Mouse (Mus musculus): ENCODE measurements around the gene Eva1c. TPM values are rescaled to one million over a fixed set of nuclear protein-coding genes. Genes with fewer than 3 reads are reported as not detected.
"Not testable (repeated sequence)": the region's sequence is repeated elsewhere in the genome, so short reads cannot be mapped to it uniquely, and the experiment has no call there.

Eva1c gene
- polyA plus RNA-seq, 1 experiment from 2014 or later: 2.3 TPM

GRCm38 (mm10) chr16:90801251-90801650 is 25.3 kb upstream of the Eva1c start:
- H3K4me2 ChIP-seq: no peak overlapping the region
- no peak overlapping the region for H3K4me3 ChIP-seq
- H3K27me3 ChIP-seq: no peaks in the 10 kb centered on the region
- WGBS: 92% methylated on average over 5 of the region's 5 CpGs
- H3K9me3 ChIP-seq: no peaks in the 10 kb centered on the region
- no peak overlapping the region for H3K9ac ChIP-seq
- no peak overlapping the region for H3K27ac ChIP-seq
- no peak for ATAC-seq (ENCODE audit: insufficient number of reproducible peaks, insufficient read depth, low FRiP score, low TSS enrichment, low read depth)
- no peaks in the 10 kb centered on the region for H3K4me1 ChIP-seq
- peaks cover 72% of the 10 kb centered on the region for H3K36me3 ChIP-seq

DNA sequence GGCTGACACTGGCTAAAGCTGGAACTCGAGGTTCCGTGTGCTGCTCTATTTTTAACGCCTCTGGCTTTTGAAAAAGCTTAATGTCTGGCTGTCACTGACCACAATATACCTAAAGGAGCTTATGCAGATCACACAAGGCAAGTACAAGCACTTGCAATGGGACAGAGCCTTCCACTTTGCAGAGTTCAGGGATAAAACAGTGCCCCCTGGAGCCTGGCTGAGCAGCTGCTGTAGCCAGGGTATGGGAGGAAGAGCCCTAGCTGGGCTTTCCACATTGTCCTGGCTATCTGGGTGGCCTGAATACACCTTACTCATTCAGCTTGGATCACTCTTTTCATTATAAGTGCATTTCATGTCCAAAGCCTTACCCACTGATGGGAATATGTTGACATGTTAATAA is 24.6 kb upstream of the Eva1c start:
- Histone ChIP-seq H3K4me1 (no peaks in the 10 kb centered on the region), H3K9me3 (no peaks in the 10 kb centered on the region), H3K4me3 (no peak overlapping the region), H3K36me3 (peaks cover 69% of the 10 kb centered on the region), H3K4me2 (no peak overlapping the region), H3K9ac (no peak overlapping the region), H3K27ac (no peak overlapping the region), H3K27me3 (no peaks in the 10 kb centered on the region)
- no peak for ATAC-seq (ENCODE audit: insufficient number of reproducible peaks, insufficient read depth, low FRiP score, low TSS enrichment, low read depth)
- 90% methylated on average over 3 of the region's 3 CpGs for WGBS

DNA sequence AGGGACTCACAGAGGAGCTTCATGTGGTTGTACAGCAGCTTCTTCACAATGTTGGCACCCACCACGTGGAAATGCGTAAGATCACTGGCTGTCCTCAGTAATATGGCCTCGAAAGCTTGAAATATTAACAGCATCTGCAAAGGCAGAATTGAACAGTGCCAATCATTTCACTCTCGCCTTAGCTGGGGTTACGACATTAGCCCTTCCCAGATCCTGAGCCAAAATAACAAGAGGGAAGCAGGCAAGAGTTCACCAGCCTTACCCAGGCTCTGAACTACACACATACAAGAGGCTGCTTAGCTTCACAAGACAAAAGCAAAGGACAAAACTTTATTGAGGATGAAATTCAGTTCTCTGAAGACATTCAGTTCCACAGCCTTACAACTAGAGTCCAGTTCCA is 22.1 kb upstream of the Eva1c start:
- peaks cover 47% of the 10 kb centered on the region for H3K36me3 ChIP-seq
- H3K4me3 ChIP-seq: no peak overlapping the region
- H3K4me1 ChIP-seq: peaks cover 8% of the 10 kb centered on the region
- H3K27me3 ChIP-seq: no peaks in the 10 kb centered on the region
- H3K4me2 ChIP-seq: no peak overlapping the region
- WGBS: 86% methylated on average over 5 of the region's 5 CpGs
- H3K9me3 ChIP-seq: no peaks in the 10 kb centered on the region
- H3K27ac ChIP-seq: no peak overlapping the region
- H3K9ac ChIP-seq: no peak overlapping the region
- no peak for ATAC-seq (ENCODE audit: insufficient number of reproducible peaks, insufficient read depth, low FRiP score, low TSS enrichment, low read depth)

GRCm38 (mm10) chr16:90809975-90810715 is 16.4 kb upstream of the Eva1c start, which contains the start of gene Urb1:
Urb1 (minus strand) TSS chr16:90810413.
- peak within 1 kb of the TSS; percentile 72 for H3K9ac ChIP-seq
- peak within 1 kb of the TSS; percentile 71 for H3K4me2 ChIP-seq
- H3K27ac ChIP-seq: peak within 1 kb of the TSS; percentile 48
- ATAC-seq (ENCODE audit: insufficient number of reproducible peaks, insufficient read depth, low FRiP score, low TSS enrichment, low read depth): peak; percentile 91
- peaks cover 2% of the 10 kb centered on the region; the same call in 1 of the 2 replicates for H3K36me3 ChIP-seq
- H3K4me1 ChIP-seq: peaks cover 17% of the 10 kb centered on the region
- H3K27me3 ChIP-seq: no peaks in the 10 kb centered on the region
- no peaks in the 10 kb centered on the region for H3K9me3 ChIP-seq
- peak within 1 kb of the TSS; percentile 72 for H3K4me3 ChIP-seq
- WGBS: under 1% methylated on average over 47 of the region's 47 CpGs

GRCm38 (mm10) chr16:90810716-90811256 is 15.7 kb upstream of the Eva1c start:
- ATAC-seq (ENCODE audit: insufficient number of reproducible peaks, insufficient read depth, low FRiP score, low TSS enrichment, low read depth): peak; percentile 13; the same call in 1 of the 2 replicates
- Histone ChIP-seq H3K9ac (peak overlapping the region; percentile 72), H3K27ac (peak overlapping the region; percentile 35), H3K4me3 (peak overlapping the region; percentile 72), H3K27me3 (no peaks in the 10 kb centered on the region), H3K4me1 (peaks cover 17% of the 10 kb centered on the region), H3K4me2 (peak overlapping the region; percentile 71), H3K9me3 (no peaks in the 10 kb centered on the region), H3K36me3 (no peaks in the 10 kb centered on the region)
- 45% methylated on average over 11 of the region's 11 CpGs for WGBS

DNA sequence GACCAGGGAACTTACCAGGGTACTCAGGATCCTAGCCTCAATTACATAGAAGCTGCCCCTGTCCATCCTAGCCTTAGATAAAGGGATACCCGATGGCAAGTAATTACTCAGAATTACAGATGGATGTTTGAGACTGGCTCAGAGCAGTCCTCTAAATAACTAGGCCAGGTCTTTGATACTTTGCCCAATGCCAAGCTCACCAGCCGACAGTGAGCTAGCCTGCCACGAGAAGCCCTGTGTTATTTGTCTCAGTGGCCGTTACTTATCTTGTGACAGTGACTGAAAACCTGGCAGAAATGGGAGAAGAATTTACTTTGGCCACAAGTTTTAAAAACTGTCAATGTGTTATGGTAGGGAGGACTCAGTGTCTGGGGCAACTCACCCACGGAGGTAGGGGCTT is 14.4 kb upstream of the Eva1c start:
- WGBS: 77% methylated on average over 5 of the region's 5 CpGs
- Histone ChIP-seq H3K27me3 (no peaks in the 10 kb centered on the region), H3K9ac (no peak overlapping the region), H3K9me3 (no peaks in the 10 kb centered on the region), H3K36me3 (no peaks in the 10 kb centered on the region), H3K4me1 (peaks cover 17% of the 10 kb centered on the region), H3K4me2 (no peak overlapping the region), H3K27ac (no peak overlapping the region), H3K4me3 (no peak overlapping the region)
- ATAC-seq (ENCODE audit: insufficient number of reproducible peaks, insufficient read depth, low FRiP score, low TSS enrichment, low read depth): no peak

- WGBS: 79% methylated on average over 6 of the region's 6 CpGs
These were observed 6.2 kb upstream of the Eva1c start for GRCm38 (mm10) chr16:90820326-90820725.

GRCm38 (mm10) chr16:90821046-90821697 is 5.3 kb upstream of the Eva1c start:
- Histone ChIP-seq H3K27me3 (no peaks in the 10 kb centered on the region), H3K9me3 (no peaks in the 10 kb centered on the region), H3K9ac (no peak overlapping the region), H3K27ac (no peak overlapping the region), H3K4me1 (no peaks in the 10 kb centered on the region), H3K4me3 (no peak overlapping the region), H3K36me3 (no peaks in the 10 kb centered on the region), H3K4me2 (no peak overlapping the region)
- WGBS: 79% methylated on average over 14 of the region's 14 CpGs
- ATAC-seq (ENCODE audit: insufficient number of reproducible peaks, insufficient read depth, low FRiP score, low TSS enrichment, low read depth): no peak

More at GRCm38 (mm10) chr16:90820326-90820725, 6.2 kb upstream of the Eva1c start:
- Histone ChIP-seq H3K9me3 (no peaks in the 10 kb centered on the region), H3K27me3 (no peaks in the 10 kb centered on the region), H3K4me2 (no peak overlapping the region), H3K4me3 (no peak overlapping the region), H3K27ac (no peak overlapping the region), H3K4me1 (no peaks in the 10 kb centered on the region), H3K36me3 (no peaks in the 10 kb centered on the region), H3K9ac (no peak overlapping the region)
- ATAC-seq (ENCODE audit: insufficient number of reproducible peaks, insufficient read depth, low FRiP score, low TSS enrichment, low read depth): no peak

GRCm38 (mm10) chr16:90822284-90822935 is 4.1 kb upstream of the Eva1c start:
- no peaks in the 10 kb centered on the region for H3K27me3 ChIP-seq
- H3K4me2 ChIP-seq: no peak overlapping the region
- WGBS: 90% methylated on average over 10 of the region's 10 CpGs
- no peaks in the 10 kb centered on the region for H3K9me3 ChIP-seq
- no peak for ATAC-seq (ENCODE audit: insufficient number of reproducible peaks, insufficient read depth, low FRiP score, low TSS enrichment, low read depth)
- no peak overlapping the region for H3K27ac ChIP-seq
- H3K36me3 ChIP-seq: no peaks in the 10 kb centered on the region
- H3K4me1 ChIP-seq: no peaks in the 10 kb centered on the region
- H3K4me3 ChIP-seq: no peak overlapping the region
- no peak overlapping the region for H3K9ac ChIP-seq

- no peak overlapping the region for H3K4me3 ChIP-seq
- H3K9ac ChIP-seq: no peak overlapping the region
- H3K27ac ChIP-seq: no peak overlapping the region
- no peaks in the 10 kb centered on the region for H3K27me3 ChIP-seq
- no peaks in the 10 kb centered on the region for H3K9me3 ChIP-seq
- no peak overlapping the region for H3K4me2 ChIP-seq
- H3K36me3 ChIP-seq: no peaks in the 10 kb centered on the region
- WGBS: 37% methylated on average over 7 of the region's 7 CpGs
- H3K4me1 ChIP-seq: no peaks in the 10 kb centered on the region
- no peak for ATAC-seq (ENCODE audit: insufficient number of reproducible peaks, insufficient read depth, low FRiP score, low TSS enrichment, low read depth)
These were observed 3.5 kb upstream of the Eva1c start for GRCm38 (mm10) chr16:90822981-90823380.

GRCm38 (mm10) chr16:90823986-90824385 is 2.5 kb upstream of the Eva1c start:
- H3K9me3 ChIP-seq; H3K9ac ChIP-seq; H3K27ac ChIP-seq; H3K4me2 ChIP-seq; H3K27me3 ChIP-seq; ATAC-seq (ENCODE audit: insufficient number of reproducible peaks, insufficient read depth, low FRiP score, low TSS enrichment, low read depth); H3K4me1 ChIP-seq; H3K4me3 ChIP-seq; H3K36me3 ChIP-seq: not testable (repeated sequence)
- WGBS: 72% methylated on average over 4 of the region's 4 CpGs
